Mouse (Mus musculus) thymus, adult 2 months (tissue): Measurements from ENCODE around the gene Ddx20.

Experiments
- CTCF ChIP-seq: fragments of 200-500 bp; IDR thresholded peaks from 2 replicates; pipeline ENCODE4 v1.5.1; 2012; ENCODE audit warnings: mild to moderate bottlenecking, control low read depth, low read length, moderate library complexity, borderline replicate concordance; ENCODE audit not compliant: control insufficient read depth, poor library complexity, insufficient read depth; ENCODE audit errors: extremely low read depth
- POLR2A ChIP-seq: fragments of 200-500 bp; IDR thresholded peaks from 2 replicates; pipeline ENCODE4 v1.6.1; 2012; ENCODE audit warnings: mild to moderate bottlenecking, low read length, control low read depth, moderate library complexity; ENCODE audit not compliant: control insufficient read depth, poor library complexity, insufficient read depth; ENCODE audit errors: extremely low read depth

DNA sequence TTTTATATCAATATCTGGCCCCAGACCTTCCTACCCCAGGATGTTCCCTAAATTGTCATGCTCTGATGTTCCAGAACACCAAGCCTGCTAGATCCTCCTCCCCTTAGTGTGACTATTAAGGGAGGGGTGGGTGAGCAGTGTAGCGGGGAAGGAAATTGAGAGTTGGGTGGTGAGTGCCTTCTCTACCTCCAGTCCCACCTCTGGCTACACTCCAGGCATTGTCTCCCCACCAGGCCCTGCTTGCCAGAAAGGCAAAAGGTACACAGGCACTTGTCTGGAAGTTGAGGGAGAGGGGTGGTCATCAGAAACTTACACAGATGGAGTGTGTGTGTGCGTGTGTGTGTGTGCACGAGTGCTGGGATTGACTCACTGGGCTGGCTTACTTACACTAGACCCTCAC is 35.1 kb upstream of the Ddx20 start:
- TF ChIP-seq CTCF (no peak), POLR2A (no peak)
